Mouse (Mus musculus) activated CD4-positive, CD25-positive, alpha-beta regulatory T cell, adult 4 months (primary cell): ENCODE results near the gene Lrrc8a. TPM values are rescaled to one million over a fixed set of nuclear protein-coding genes. Genes with fewer than 3 reads are reported as not detected.

Experiments
- ATAC-seq: one replicate; pipeline ENCODE4 v1.8.0; 2017
- polyA plus RNA-seq, 2 experiments: library from polyadenylated mRNA; unstranded; fragments of 100-300 nt; shearing (Covaris generic); gene quantifications; one replicate each; pipeline ENCODE4 v1.2.1; 2017

Gene Lrrc8a
- polyA plus RNA-seq: 10 to 100 TPM; 34.4 to 38.4 TPM

- peak; percentile 93 for ATAC-seq
Observed at GRCm38 (mm10) chr2:30237199-30237880, at the start of gene Lrrc8a. Gene Lrrc8a, plus strand, starts transcription at chr2:30237715.

- no peak for ATAC-seq
Observed at GRCm38 (mm10) chr2:30191790-30192580, 45.5 kb upstream of the Lrrc8a start.

DNA sequence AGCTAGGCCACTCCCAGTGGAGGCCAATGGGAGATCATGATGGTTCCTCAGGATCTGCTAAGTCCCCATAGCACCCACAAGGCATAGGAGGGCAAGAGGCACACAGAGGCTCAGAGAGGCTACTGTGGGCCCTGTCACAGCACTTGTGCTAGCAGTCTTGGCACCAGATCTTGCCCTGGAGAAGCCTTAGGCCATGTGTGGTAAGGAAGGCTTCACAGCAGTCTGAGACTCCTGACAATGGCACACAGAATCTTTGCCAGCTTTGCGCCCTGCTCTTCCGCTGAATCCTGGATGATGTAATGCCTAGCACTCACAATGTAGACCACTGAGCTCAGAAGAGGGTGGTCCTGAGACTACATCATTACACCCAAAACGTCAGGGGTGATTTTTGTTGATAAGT lies 42.9 kb upstream of the Lrrc8a start:
- ATAC-seq: no peak

DNA sequence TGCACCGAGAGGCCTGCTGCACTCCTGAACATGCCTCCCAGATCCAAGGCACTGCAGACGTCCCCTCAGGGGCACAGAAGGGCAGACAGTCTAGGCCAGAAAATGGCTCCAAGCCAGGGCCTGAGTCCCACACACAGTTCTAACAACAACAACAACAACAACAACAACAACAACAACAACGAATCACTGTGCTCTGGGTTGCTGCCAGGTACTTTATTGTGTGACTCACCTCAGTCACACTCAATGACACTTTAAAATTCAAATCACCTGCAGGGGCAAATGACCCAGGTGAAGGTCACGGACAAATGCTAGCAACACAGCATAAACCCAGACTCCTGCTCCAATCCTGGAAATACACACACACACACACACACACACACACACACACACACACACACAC lies 39.5 kb upstream of the Lrrc8a start:
- no peak for ATAC-seq

- no peak for ATAC-seq
Observed at GRCm38 (mm10) chr2:30199984-30200383, 37.5 kb upstream of the Lrrc8a start.

DNA sequence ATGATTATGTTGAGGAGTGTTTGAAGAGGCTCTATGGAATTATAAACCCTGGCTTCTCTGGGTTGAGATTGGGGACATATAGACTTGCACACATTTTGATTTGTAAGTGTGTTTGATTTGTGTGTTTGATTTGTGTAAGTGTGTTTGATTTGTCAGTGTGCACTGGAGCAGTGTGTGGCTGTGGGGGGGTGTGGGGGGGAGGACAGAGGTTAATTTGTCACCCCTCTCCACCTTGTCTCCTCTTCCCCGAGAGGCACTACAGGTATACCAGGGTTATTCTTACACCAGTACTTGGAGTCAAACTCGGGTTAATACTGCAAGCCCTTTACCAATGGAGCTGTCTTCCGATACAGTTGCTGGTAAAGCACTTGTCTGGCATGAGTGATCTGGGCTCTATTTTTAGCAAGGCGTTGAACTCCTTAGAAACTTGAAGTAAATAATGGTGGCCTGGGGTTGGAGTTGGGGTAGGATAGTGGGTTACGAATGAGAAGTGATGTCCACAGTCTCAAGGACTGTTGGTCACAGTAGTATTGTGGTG lies 37.1 kb upstream of the Lrrc8a start:
- no peak for ATAC-seq

DNA sequence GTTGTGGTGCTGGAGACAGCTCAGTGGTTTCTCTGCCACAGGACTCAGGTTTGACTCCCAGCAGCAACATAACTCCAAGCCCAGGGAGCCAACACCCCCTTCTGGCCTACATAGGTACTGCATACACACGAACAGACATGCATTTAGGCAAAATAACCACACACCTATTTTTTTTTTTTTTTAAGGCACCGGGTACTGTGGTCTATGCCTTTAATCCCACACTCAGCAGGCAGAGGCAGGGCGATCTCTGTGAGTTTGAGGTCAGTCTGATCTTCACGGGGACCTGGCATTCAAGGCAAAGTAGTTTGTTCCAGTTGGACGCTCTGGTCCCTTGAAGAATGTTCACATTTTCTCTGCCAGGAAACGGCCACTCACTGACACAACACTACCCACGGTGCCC lies 34.1 kb upstream of the Lrrc8a start:
- no peak for ATAC-seq

- no peak for ATAC-seq
Observed at GRCm38 (mm10) chr2:30205255-30205628, 32.3 kb upstream of the Lrrc8a start.

DNA sequence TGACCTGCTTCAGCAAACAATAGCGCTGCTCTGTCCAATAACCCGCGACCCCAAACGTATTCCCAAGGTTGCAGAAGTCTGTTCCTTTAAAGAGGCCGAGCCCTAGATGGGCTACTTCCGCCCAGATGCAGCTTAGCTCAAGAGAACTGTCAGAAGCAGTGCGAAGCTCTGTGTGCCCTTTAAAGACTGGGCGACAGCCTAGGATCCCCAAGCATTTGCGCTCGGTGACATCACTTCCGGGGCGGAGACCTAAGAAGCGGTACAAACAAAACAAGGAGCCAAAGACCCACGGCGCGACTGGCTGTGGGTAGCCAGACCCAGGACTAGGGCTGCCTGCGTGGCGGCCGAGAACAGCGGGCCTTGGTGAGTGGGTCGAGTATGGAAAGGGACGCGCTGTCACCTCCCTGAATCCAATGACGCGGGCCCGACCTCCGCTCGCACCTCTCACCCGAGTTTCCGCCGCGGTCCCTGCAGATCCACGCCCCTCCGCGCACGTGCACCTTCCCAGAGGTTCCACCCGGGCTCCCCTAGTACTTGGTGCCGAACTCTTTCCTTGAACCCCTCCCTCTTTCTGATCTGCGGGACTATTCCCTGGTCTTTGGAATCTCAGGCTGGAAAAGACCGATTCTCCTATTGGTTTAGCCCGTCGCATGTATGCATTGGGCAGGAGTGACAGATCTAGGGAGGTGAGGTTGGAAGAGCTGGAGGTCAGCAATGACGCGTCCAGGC lies 31.7 kb upstream of the Lrrc8a start, which contains the start of gene Kyat1:
TSS of gene Kyat1 (minus strand) at position 219 of the 729 bp plus-strand sequence.
- peak; percentile 98 for ATAC-seq

DNA sequence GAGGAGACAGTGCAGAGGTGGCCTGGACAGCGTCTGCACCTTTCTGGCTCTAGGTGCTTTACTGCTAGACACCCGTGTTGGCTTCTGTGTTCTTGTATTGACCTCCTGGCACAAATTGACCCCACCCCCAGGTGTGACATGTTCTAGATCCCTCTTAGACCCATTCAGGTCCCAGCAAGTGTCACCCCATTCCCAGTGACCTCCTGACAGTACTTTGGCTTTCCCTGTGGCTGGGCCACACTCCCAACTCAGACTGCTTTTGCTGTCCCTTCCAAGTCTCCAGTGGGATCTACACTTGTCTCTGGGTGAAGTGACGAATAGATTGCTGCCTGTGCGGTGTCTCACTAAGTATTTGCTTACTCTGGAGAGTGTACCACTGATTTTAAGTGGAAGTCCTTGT lies 30.1 kb upstream of the Lrrc8a start:
- ATAC-seq: no peak

- ATAC-seq: no peak
Observed at GRCm38 (mm10) chr2:30207886-30208285, 29.6 kb upstream of the Lrrc8a start.

DNA sequence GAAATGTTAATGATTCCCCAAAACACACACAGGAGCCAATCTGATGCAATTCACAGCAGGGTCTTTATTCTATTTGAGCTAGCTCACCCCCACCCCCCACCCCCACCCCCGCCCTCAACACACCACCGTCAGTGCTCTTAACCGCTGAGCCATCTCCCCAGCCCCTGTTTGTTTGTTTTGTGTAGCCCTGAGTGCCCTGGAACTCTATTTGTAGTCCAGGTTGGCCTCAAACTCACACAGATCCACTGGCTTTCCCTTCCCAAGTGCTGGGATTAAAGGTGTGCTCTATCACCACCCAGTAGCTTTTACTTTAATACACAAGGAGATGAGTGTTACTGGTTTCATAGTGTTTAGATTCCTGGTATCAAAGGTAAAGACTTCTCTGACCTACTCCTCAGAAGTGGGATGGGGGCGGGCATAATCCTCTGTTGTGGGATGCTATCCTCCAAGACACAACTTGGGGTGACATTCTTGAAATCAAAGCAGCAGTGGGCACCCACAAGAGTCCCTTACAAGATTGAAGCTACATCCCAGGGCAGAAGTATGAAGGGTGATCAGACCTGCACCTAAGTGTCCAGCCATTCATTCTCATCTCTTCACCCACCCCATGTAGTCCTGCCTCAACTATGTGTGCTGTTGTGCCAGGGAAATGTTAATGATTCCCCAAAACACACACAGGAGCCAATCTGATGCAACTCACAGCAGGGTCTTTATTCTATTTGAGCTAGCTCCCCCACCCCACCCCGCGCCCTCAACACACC lies 25.9 kb upstream of the Lrrc8a start:
- no peak for ATAC-seq

- ATAC-seq: no peak
Observed at GRCm38 (mm10) chr2:30212169-30212545, 25.4 kb upstream of the Lrrc8a start.

GRCm38 (mm10) chr2:30212951-30213350 lies 24.6 kb upstream of the Lrrc8a start:
- ATAC-seq: no peak

GRCm38 (mm10) chr2:30214745-30215144 lies 22.8 kb upstream of the Lrrc8a start:
- no peak for ATAC-seq

DNA sequence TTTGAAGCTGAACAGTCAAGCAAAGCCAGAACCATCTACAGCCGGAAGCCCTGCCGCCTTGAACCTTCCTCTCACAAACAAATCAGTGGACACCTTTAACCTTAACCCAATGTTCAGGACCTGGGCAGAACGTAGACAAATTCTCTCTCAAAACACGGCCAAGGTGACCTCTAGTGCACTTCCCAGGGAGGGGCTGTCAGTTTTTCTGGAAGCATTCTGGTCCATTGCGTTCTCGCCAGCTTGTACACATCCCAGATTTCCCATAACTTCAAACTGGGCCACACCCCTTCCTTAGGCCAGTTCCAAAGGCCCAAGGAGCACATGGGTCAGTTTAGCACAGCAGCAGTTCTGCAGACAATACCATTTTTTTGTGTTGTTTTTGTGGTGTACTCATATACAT lies 22.0 kb upstream of the Lrrc8a start:
- no peak for ATAC-seq

DNA sequence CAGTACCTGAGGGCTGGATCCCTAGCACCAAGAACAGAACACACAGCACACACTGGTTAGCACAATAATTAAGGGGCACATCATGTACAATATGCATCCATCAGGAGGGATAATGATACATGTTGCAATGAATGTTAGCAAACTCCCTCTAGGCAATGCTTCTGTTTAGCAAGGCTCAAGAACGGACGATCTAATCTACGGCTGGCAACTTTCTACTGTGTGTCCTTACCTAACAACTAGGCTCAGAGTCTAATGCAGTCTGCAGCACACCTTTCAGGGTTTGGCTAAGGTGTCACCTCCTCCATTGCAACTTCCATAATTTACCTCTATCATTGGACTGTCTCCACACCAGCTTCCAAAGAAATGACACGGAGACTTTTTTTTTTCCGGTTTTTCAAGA lies 21.2 kb upstream of the Lrrc8a start:
- ATAC-seq: no peak

DNA sequence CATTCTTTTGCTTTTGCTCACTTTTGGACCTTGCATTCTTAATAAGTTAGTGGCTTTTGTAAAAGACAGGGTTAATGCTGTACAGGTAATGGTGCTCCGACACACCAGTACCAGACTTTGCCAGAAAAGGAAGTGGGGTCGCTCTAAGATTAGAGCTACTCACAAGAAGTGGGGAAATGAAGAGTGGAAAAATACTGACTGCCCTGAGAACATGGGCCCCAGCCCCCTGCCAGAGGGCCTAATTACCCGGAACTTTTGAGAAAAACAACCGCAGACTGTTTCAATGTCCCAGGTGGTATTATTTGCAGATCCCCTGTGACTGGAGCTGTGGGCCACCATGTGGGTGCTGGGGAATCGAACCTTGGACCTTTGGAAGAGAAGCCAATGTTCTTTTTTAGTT lies 1.9 kb upstream of the Lrrc8a start:
- no peak for ATAC-seq

DNA sequence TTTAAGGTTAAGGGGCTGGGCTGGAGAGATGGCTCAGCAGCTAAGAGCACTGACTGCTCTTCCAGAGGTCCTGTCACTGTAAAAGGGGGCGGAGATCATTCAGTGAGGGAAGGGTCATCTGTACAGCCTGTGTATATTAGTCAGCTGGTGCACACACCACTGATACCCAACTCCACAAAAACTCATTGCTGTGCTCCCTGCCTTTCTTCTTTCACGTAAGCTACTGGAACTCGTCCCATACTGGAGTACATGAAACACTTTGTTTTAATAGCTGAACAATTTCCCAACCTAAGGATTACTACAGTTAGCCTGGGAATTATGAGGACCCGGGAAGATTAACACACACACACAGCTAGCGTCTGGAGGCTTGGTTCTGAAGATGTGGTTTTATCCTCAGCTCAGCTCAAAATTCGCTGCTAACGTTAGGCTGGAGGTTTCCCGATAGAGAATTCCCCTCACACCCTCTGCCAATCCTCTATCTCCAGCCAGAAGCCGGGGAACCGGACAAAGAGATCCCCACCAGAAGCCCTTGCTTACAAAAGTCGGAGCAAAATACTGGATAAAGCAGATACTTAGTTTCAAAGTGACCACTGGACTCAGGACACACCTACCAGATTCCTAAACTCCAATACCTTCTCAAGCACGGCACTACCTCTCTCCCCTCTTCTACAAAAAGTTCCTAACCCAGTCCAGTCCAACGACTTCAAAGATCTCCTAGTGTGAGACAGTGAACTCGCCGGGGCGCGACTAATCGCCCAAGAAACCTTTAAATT lies 903 bp upstream of the Lrrc8a start:
- ATAC-seq: no peak

- peak; percentile 16 for ATAC-seq
Observed at GRCm38 (mm10) chr2:30237881-30238280, 366 bp downstream of the Lrrc8a start.

GRCm38 (mm10) chr2:30238906-30239465 lies 1.5 kb downstream of the Lrrc8a start:
- ATAC-seq: no peak
